ENCODE assay signal across 8 mouse cellular contexts in genomic region chrX:36328271-36329039, GRCm38 (mm10). TPM values are rescaled to one million over a fixed set of nuclear protein-coding genes. Genes with fewer than 3 reads are reported as not detected.
DNase-seq lines count a peak whose midpoint lies in the region; ATAC-seq lines count a peak whose summit lies in the region.

Gene Lonrf3 (plus strand): TSS chrX:36328353.

- ATAC-seq in forebrain, embryonic 11.5 days (replicated peaks; ENCODE audit: low FRiP score) = peak; percentile 81
- no peak for ATAC-seq in heart, embryonic 16.5 days (replicated peaks; ENCODE audit: extremely low read depth, insufficient read depth, low FRiP score)
- peak; percentile 45; the same call in 1 of the 2 replicates for ATAC-seq in liver, embryonic 11.5 days (replicated peaks; ENCODE audit: low FRiP score)
- peak; percentile 71; the same call in 1 of the 2 replicates for ATAC-seq in stomach, embryonic 16.5 days (ENCODE audit: insufficient read depth, low FRiP score)

- H3K27me3 ChIP-seq in forebrain, embryonic 11.5 days (ENCODE audit: control insufficient read depth, insufficient read depth, low read length) = peaks cover 2% of the 10 kb centered on the region; the same call in 1 of the 2 replicates
- H3K27me3 ChIP-seq in heart, embryonic 16.5 days (ENCODE audit: control insufficient read depth, insufficient read depth, low read length) = peaks cover 27% of the 10 kb centered on the region
- H3K27me3 ChIP-seq in liver, embryonic 11.5 days (replicated peaks; ENCODE audit: control insufficient read depth, insufficient read depth, low read length) = peaks cover 47% of the 10 kb centered on the region
- H3K27me3 ChIP-seq in stomach, embryonic 16.5 days (ENCODE audit: control insufficient read depth, insufficient read depth, low read length) = peaks cover 13% of the 10 kb centered on the region

- H3K4me2 ChIP-seq in forebrain, embryonic 11.5 days (ENCODE audit: low read depth, low read length, severe bottlenecking) = peak within 1 kb of the TSS; percentile 68
- peak within 1 kb of the TSS; percentile 66 for H3K4me2 ChIP-seq in heart, embryonic 16.5 days (ENCODE audit: low read depth, low read length)
- H3K4me2 ChIP-seq in liver, embryonic 11.5 days = peak within 1 kb of the TSS; percentile 65
- H3K4me2 ChIP-seq in stomach, embryonic 16.5 days (ENCODE audit: low read depth, low read length) = peak within 1 kb of the TSS; percentile 77

- no peaks in the 10 kb centered on the region; the same call in 1 of the 2 replicates for H3K9me3 ChIP-seq in forebrain, embryonic 11.5 days (ENCODE audit: control insufficient read depth, low read length)
- no peaks in the 10 kb centered on the region for H3K9me3 ChIP-seq in heart, embryonic 16.5 days (replicated peaks; ENCODE audit: control insufficient read depth, low read length)
- H3K9me3 ChIP-seq in liver, embryonic 11.5 days (ENCODE audit: control insufficient read depth, low read length) = no peaks in the 10 kb centered on the region
- no peaks in the 10 kb centered on the region; the same call in 1 of the 2 replicates for H3K9me3 ChIP-seq in stomach, embryonic 16.5 days (replicated peaks; ENCODE audit: control insufficient read depth, low read length)

- H3K9ac ChIP-seq in forebrain, embryonic 11.5 days (ENCODE audit: low read length) = peak within 1 kb of the TSS; percentile 41
- H3K9ac ChIP-seq in heart, embryonic 16.5 days (ENCODE audit: low read length) = peak within 1 kb of the TSS; percentile 50
- no peak within 1 kb of the TSS for H3K9ac ChIP-seq in liver, embryonic 11.5 days (ENCODE audit: low read depth, low read length)
- peak within 1 kb of the TSS; percentile 47 for H3K9ac ChIP-seq in stomach, embryonic 16.5 days (ENCODE audit: low read length)

- H3K36me3 ChIP-seq in forebrain, embryonic 11.5 days (ENCODE audit: control insufficient read depth, insufficient read depth, low read length) = no peaks in the 10 kb centered on the region
- H3K36me3 ChIP-seq in heart, embryonic 16.5 days (ENCODE audit: control insufficient read depth, insufficient read depth) = no peaks in the 10 kb centered on the region
- H3K36me3 ChIP-seq in liver, embryonic 11.5 days (ENCODE audit: control insufficient read depth, insufficient read depth, low read length) = no peaks in the 10 kb centered on the region
- H3K36me3 ChIP-seq in stomach, embryonic 16.5 days (ENCODE audit: control insufficient read depth, insufficient read depth, low read length) = no peaks in the 10 kb centered on the region

- H3K4me1 ChIP-seq in brown adipose tissue, adult 24 weeks (ENCODE audit: control insufficient read depth, insufficient read depth, insufficient read length, low read length) = no peaks in the 10 kb centered on the region; the same call in 1 of the 2 replicates
- no peaks in the 10 kb centered on the region; the same call in 1 of the 2 replicates for H3K4me1 ChIP-seq in forebrain, embryonic 11.5 days (replicated peaks; ENCODE audit: control insufficient read depth, insufficient read depth, low read length)
- 0 out of 2 replicates have a peak, but pooled peaks cover 2% of the 10 kb centered on the region for H3K4me1 ChIP-seq in heart, embryonic 16.5 days (ENCODE audit: control insufficient read depth, insufficient read depth, low read length)
- no peaks in the 10 kb centered on the region for H3K4me1 ChIP-seq in liver, embryonic 11.5 days (replicated peaks; ENCODE audit: control insufficient read depth, insufficient read depth, low read length)
- no peaks in the 10 kb centered on the region for H3K4me1 ChIP-seq in stomach, embryonic 16.5 days (ENCODE audit: control insufficient read depth, insufficient read depth, low read length)

- H3K4me3 ChIP-seq in brown adipose tissue, adult 24 weeks (ENCODE audit: insufficient read depth, low read depth, low read length) = peak within 1 kb of the TSS; percentile 63
- H3K4me3 ChIP-seq in forebrain, embryonic 11.5 days (ENCODE audit: low read depth, low read length) = peak within 1 kb of the TSS; percentile 37
- H3K4me3 ChIP-seq in heart, embryonic 16.5 days (ENCODE audit: low read length) = peak within 1 kb of the TSS; percentile 52
- peak within 1 kb of the TSS; percentile 42 for H3K4me3 ChIP-seq in liver, embryonic 11.5 days (ENCODE audit: low read depth, low read length)
- peak within 1 kb of the TSS; percentile 47 for H3K4me3 ChIP-seq in stomach, embryonic 16.5 days (replicated peaks; ENCODE audit: low read length)

- peak; percentile 64 for DNase-seq in CD4-positive helper T cell, adult 2 months (ENCODE audit: low read depth, low spot score)
- peak; percentile 72 for DNase-seq in forebrain, embryonic 11.5 days (ENCODE audit: low spot score)
- DNase-seq in kidney, postnatal 14 days = peak; percentile 83
- peak; percentile 38 for DNase-seq in liver, embryonic 11.5 days (ENCODE audit: low spot score)
- peak; percentile 31 to 39 for DNase-seq in monocyte, adult 2 months (ENCODE audit: low read depth in 1 of 2, low spot score in 2 of 2)

- no peak within 1 kb of the TSS for H3K27ac ChIP-seq in brown adipose tissue, adult 24 weeks (replicated peaks; ENCODE audit: low read depth, low read length)
- no peak within 1 kb of the TSS for H3K27ac ChIP-seq in forebrain, embryonic 11.5 days (ENCODE audit: low read depth, low read length)
- H3K27ac ChIP-seq in heart, embryonic 16.5 days (ENCODE audit: low read length) = no peak within 1 kb of the TSS
- H3K27ac ChIP-seq in liver, embryonic 11.5 days (ENCODE audit: low read depth, low read length) = no peak within 1 kb of the TSS
- no peak within 1 kb of the TSS for H3K27ac ChIP-seq in stomach, embryonic 16.5 days (ENCODE audit: low read length)

- WGBS in forebrain, embryonic 11.5 days = 24% methylated on average over 67 of the region's 68 CpGs
- WGBS in heart, embryonic 16.5 days = 15% methylated on average over 66 of the region's 68 CpGs
- WGBS in liver, embryonic 11.5 days = 22% methylated on average over 65 of the region's 68 CpGs
- WGBS in stomach, embryonic 16.5 days = 14% methylated on average over 64 of the region's 68 CpGs

RNA-seq across cellular contexts. Expression of gene Lonrf3, which starts in this region (rescaled TPM):
- 0.79 and 2.0 TPM in 2 replicates for polyA plus RNA-seq in brown adipose tissue, adult 24 weeks (2012; ENCODE audit: insufficient read depth, insufficient read length, missing spikeins)
- polyA plus RNA-seq in forebrain, embryonic 11.5 days (2014; fragmentation: Nextera tagmentation; extraction: Ambion mirVana) = 1.6 and 1.7 TPM in 2 replicates
- 0.07 and 0.36 TPM in 2 replicates for polyA plus RNA-seq in heart, embryonic 16.5 days (2015; fragmentation: Nextera tagmentation; extraction: Ambion mirVana)
- polyA plus RNA-seq in liver, embryonic 11.5 days (2014; fragmentation: Nextera tagmentation; extraction: Ambion mirVana) = 0.69 and 0.90 TPM in 2 replicates
- 0.22 and 0.58 TPM in 2 replicates for polyA plus RNA-seq in stomach, embryonic 16.5 days (2015; fragmentation: Nextera tagmentation; extraction: Ambion mirVana)

Comparison
In these comparisons a context has a peak if more than half of its experiments do, and no peak if none do; other contexts are left out.
1. Peak in DNase-seq, ATAC-seq, H3K4me3 ChIP-seq and H3K4me2 ChIP-seq in liver, embryonic 11.5 days; RNA of the gene not detected or under 1 TPM.
2. Peak in ATAC-seq, H3K4me3 ChIP-seq, H3K9ac ChIP-seq and H3K4me2 ChIP-seq in stomach, embryonic 16.5 days; RNA of the gene not detected or under 1 TPM.